Mouse (Mus musculus) T-helper 2 cell (primary cell): ENCODE measurements around the gene N4bp2l2.

Experiments used
- in situ Hi-C: fragments of 300-600 bp; cut with MboI, MseI; formaldehyde crosslinking; loops from one replicate; pipeline ENCODE4 v1.15.1; 2025; ENCODE audit warnings: high pct_unique_total_duplicates

N4bp2l2 gene

DNA sequence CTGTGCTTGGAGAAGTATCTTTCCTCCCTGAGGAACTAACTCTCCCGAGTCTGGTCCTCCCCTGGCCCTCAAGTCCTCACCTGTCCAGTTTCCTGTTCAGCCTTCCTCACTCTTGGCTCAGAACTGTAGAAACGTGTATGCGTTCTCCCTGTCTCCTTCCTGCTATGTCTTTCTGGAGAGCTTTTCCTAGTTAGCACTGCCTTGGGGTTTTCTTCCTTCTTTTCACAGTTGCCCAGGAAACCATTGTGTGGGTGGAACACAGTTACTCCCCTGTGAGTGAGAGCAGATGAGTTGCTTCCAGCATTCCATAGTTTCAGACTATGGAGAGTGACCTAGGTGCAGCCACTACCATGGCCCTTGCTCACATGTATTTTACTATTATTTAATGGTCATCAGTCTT lies 99.8 kb downstream of the N4bp2l2 start:
- in situ Hi-C loops: no loop called here

DNA sequence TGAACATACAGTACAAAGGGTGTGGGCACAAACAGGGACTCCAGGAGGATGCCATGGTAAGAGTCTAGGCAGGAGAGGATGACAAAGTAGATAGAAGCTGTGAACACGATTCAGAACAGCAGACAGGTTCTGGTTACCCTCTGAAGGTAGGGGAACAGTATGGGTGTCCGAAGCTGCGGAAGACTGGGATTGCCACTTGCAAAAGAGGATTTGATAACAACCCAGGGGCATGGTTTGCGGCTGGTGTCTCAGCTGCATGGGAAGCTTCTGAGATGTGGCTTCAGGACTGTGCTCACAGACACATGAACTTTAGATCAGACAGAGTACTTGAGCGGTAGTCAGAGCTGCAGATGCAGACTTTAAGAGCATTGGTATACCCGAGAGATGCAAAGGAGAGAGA lies 101.6 kb downstream of the N4bp2l2 start:
- in situ Hi-C loops: no loop called here

DNA sequence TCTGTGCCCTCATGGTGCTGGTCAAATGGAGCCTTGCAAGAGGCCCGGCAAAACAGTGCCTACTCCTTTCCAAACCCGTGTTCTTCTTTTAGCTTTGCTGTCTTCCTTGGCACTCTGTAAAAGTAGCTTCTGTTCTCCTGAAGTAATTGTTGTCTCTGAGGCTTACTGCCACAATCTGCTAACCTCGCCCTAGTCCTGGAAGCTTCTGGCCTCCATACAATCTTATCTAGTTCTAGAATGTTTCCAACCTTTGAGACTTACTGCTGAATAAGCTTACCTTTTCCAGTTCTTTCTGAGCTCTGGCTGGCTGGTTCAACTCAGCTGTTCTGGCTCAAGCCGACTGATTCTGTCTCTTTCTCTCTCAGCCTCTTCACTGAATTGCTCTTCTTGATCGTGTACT lies 104.2 kb downstream of the N4bp2l2 start:
- in situ Hi-C loops: no loop called here

DNA sequence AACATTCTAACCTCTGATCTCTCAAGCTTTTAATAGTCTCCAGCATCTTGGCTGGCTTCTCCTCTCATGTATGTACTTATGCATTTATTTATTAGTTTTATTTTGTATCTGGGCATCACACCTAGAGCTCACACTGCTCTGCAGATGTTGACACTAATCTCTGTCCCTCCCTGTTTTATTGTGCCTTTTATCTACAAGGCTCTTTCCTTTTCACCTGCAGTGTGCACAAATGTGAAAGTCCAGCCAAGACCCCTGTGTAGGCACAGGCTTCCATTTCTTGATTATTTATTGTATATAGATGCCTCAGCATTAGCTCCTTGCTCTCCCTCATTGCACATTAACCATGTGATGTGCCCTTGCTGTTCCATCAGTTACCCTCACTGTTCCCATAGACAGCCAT lies 104.6 kb downstream of the N4bp2l2 start:
- in situ Hi-C loops: no loop called here

DNA sequence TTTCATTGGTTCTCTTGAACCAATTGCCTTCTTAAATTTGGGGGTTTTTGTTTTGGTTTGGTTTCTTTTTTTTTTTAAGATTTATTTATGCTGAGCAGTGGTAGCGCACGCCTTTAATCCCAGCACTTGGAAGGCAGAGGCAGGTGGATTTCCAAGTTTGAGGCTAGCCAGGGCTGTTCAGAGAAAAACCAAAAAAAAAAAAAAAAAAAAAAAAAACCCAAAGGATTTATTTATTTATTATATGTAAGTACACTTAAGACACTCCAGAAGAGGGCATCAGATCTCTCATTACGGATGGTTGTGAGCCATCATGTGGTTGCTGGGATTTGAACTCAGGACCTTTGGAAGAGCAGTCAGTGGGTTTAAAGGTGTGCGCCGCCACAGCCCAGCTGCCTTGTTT lies 105.1 kb downstream of the N4bp2l2 start:
- in situ Hi-C loops: no loop called here

DNA sequence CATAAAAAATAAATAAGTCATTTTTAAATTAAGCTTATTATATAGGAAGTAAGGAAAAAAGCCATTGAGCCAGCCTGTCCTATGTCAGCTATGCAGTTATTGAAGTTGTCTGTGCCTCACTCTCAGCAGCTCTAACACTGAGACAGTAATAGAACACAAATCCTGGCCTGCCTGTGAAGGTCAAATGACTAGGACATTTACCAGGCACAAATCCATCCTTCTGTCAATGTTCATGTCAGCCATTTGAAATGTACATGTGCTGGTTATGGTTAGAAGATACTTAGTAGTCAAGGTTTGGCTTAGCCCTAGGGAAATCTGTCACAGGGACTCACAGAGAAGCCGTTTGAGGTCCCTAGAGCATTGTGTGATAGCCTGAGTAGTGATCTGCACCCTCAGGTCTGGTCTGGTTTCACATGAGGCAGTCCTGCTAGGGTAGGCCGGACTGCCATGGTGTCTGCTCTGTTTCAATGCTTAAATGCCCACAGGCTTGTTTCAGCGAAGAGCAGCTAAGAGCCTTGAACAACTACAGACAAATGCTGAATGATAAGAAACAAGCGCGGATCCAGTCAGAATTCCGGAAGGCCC lies 106.4 kb downstream of the N4bp2l2 start:
- in situ Hi-C loops: no loop called here
